Mouse (Mus musculus) layer of hippocampus, postnatal 14 days (tissue): ENCODE measurements at regions not wholly inside any gene's neighbourhood (a gene's known extent, or its start where the extent isn't known, plus 50 kb on each side); places are given as distances from the start of the nearest gene placed in this dataset.

ENCODE experiments used
- DNase-seq, 2 experiments: peaks; one replicate each; pipeline ENCODE4 v3.0.0; 2021 to 2022; ENCODE audit warnings: low spot score in 2 of 2, mixed read lengths in 1 of 2

DNA sequence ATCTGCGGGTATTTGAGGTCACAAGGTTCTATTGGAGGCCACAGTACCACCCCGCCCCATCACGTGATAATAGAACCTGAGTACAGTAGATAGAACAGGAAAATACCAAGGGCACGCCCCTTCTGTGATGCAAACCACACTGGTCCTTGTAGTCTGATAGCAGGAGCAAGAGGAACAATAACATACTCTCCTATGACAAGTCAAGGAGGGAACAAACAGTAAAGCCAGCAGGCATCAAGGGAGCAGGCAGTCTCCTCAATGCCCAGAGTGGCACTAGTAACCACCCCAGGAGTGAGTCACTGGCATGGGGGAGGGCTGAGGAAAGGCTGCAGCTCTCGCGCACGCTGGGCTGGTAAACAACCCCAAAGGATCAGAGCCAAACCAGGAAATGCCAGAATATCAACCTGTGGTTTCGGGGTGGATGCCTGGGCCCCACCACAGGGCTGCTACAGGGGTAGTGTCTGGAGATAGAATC, 150.5 kb upstream of the Tmc1 start:
- DNase-seq = no peak

DNA sequence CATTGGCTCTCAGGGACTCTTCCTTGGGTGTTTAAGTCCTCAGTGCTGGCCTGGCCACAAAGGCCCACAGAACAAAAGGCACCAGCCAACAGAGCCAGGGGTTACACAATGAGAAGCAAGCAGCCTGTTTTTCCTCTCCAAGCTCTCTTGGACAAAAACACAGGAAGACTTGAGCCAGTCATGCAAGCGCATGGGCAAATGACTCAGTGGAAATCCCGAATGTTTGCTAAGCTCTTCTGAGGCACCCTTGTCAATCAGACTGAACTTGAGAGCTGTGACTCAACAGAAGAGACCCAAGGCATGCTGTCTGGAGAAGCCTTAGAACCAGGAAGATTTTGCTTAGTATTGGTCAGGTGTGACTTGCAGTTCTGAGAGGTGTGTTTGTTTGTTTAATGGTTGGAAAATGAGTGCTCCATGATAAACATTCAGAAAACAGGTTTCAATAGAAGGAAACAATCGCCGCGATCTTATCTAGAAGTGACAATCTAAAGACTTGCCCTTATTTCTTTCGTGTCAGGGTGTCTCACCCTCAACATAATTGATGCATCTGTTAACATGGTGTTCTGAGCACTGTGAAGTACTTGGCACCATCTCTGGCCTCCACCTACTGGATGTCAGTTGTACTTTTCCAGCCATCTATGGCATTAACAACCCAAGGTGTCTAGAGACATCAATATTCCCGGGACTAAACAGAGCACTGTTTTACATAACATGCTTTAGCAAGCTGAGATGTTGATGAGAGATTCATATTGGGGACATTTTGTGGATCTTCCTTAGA, 124.0 kb upstream of the Tmc1 start:
- no peak for DNase-seq

DNA sequence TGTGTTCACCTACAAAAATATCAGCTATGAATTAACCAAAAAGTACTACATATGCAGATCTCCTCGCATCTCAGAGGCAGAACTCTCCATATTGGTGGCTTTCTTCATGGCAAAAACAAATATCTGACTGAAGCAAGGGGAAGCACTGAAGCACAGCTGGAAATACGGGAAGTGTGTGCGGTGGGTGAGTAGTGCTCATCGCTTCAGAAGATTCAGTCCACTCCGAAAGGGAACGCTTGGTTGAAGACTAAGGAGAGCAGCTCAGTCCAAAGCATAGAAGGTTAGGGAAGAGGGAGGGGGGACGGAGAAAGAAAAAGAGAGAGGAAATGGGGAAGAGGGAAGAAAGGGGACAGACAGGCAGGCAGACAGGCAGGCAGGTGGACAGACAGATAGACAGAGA, 114.4 kb upstream of the Tmc1 start:
- DNase-seq = no peak

DNA sequence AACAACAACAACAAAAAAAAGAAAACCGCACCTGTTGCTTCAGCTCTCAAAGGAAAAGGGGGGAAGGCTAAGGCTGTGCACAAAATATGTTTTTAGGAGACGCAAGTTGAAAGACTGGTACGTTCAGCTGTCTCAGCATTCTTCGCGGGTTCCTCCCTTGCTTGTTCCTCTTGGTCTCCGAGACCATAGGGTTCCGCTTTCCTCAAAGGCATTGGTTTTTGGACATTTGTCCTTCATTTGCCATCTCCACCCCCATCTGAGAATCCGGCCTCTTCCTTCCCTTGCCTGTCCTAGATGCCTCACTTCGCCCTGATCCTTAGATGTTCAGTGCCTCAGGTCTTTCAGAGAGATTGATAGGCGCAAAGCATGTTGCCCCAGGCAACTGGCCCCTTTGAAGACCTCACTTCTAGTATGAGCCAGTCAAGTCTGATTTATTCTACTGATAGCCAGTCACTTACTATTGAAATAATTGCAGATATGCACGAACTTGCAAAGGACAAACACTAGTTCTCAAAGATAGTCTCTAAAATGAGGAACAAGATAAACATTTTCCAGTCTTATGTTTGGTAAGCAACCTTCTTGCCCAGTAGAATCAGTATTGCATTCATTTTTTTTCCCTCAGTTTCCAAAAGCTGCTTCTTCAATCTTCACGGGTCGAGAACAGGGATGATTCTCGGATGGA, 112.6 kb upstream of the Tmc1 start:
- no peak for DNase-seq

DNA sequence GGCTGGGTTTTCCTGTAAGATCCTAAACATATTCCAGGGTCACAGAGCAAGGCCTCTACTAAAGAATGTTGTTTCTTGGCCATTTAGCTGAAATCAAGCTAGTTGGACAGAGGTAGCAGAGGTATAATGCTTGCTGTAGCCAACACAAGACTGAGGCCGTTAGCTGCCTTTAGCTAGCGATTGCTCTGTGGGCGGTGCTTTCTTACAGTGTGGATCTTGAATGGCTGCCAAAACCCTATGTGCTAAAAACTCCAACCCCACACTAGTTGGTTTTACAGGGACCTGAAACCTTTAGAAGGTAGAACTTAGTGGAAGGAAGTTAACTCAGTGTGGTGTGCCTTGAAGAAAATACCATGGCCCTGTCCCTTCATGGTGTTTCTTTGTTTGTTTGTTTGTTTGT, 110.9 kb upstream of the Tmc1 start:
- no peak for DNase-seq

DNA sequence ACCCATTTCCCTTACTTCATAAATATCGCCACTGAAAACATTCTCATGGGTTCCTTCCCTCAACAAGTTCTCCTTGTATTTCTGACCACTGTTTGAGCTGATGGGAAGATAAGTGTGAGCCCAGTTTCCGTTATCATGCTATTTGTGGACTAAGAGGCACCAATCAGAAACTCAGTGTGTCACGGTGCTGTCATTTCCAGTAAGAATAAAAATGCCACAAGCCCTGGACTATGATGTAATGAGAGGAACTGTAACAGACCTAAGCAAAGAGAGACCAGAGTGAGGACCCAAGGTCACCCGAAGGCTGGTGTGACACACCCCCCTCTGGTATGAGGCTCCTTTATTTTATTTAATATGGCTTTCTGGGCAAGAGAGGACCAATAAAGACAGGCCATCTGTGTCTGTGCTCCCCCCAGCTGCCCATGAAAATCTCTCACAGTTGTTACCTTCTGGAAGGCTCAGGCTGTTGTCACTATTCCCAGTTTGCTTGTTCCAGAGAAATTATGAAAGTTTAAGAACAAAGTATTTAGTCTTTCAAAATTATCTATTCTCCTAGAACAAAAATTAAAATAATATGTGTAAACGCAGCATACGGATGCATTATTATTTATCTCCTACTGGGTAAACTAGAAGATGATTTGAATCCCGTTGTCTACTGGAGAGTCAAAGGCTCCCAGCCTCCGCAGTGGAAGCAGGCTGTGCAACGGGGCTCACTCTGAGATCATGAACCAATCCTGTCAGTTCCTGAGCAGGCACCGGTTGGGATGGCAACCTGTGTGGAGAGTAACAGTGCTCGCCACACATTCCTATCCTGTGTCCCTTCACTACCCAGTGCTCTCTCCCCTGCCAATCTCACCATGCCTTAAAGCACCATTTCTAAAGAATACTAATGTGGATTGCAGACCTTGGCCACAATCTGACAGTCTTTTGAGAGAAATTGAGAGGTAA, 99.9 kb upstream of the Tmc1 start:
- peak; percentile 30 to 56 for DNase-seq

DNA sequence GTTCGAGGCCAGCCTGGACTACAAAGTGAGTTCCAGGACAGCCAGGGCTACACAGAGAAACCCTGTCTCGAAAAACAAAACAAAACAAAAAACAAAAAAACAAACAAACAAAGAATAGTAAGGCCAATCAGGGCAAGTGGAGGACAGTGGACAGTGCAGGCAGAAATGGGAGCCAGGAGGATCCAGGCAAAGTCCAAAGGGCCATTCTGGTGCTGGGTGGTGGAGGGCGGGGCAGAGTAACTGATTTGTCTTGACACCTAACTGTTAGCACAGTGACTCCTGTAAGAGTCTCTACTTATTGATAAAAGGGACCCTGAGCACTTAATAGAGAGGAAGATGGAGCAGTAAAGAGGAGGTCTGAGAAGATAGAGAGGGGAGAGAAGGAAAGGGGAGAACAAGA, 98.8 kb upstream of the Tmc1 start:
- DNase-seq = no peak

DNA sequence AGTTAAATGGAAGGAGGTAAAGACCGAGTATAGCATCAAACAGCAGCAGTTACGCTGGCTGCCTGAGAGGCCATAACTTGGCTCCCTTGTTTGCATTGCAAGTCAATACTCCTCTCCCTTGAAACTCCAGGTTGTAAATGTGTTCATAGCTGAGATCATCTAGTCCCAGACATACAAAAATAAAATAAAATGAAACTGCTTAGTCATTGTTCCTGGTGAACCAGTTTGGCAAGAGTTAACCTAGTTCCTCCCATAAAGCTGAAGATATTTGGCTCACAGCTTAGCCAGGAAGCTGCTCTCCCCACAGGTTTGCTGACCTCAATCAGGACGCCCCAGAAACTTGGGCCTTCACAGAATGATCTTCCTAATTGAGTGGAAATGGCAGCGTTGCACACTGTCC, 97.9 kb upstream of the Tmc1 start:
- no peak for DNase-seq

DNA sequence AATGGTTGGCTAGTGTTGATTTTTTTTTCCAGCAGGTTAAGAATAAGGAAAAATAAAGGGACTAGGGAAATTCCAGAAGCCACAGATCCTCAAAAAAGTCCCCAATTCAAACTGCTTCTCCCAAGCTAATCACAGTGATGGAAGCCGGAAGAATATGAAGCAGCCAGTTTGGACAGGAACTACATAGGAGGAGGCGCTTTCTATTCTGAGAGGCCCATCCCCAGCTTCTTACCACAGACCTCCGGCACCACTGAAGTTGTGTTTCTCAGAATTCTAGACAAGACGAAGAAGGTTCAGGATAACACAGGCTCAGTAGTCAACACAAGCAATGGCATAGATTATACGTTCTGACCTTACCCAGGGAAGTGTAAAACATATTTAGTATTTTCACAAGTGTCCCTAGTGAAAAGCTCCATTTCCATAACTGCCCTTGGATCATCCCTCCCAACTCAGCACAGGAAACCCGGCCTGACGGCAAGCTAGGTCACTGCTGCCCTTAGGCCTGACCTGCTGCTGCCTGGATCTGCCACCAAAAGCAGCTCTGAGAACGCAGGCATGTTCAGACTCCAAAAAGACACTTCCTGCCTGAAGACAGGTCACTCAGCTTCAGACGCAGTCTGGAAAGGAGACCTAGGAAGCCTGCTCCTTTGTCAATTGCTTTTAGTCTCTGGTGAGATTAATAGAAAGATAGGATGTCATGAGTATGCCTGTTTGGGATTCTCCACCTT, 97.2 kb upstream of the Tmc1 start:
- no peak for DNase-seq

DNA sequence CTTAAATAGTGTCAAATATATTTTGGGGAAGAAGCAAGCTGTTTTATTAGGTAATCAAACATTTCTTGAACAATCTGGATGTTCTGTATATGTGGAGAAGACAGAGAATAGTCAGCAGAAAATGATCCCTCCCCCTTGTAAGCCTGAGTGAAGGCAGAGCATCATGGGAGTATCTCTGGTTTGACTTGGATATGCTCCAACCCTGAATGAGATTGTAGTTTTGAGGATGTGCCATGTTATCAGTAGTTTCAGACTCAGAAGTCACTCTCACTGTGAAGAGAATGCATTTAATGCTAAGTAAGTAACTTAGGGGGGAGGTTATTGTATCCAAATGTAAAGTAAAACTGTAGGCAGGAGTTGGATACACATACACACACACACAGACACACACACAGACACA, 95.3 kb upstream of the Tmc1 start:
- DNase-seq = no peak

DNA sequence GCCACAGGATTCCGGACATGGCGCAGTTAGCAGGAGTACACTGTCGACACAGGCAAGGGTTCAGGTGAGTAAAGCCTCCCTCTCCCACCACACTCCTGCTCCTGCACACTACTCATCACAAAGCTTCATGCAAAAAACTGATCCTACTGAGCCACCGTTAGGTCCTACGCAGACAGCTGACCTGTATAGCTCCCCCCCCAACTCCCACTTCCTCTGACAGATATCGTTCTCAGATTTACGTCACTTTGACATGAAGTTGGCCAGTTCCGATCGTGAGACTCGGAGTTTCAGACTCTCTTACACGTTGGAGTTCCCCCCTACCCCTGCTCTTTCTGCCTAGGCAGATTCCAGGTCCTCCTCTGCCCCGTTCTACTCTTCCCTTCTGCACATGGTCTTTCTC, 91.6 kb upstream of the Tmc1 start:
- DNase-seq = no peak

DNA sequence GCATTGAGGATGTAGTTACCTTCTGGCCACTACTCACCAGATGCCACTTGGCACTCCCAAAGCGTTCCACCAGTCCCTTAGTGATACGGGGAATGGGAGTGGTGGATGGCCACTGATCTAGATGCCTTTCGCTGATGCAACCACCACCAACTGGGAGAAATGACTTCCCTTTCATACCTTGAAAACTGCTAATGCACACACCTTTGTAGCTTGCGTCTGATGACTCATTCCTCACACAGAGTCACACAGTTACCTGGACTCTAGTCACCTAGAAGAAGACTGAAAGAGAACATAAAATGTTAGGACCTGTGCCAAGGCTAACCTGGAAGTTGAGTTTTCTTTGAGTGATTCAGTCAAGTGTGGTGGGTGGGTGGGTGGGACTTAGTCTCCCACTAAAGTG, 90.0 kb upstream of the Tmc1 start:
- no peak for DNase-seq

DNA sequence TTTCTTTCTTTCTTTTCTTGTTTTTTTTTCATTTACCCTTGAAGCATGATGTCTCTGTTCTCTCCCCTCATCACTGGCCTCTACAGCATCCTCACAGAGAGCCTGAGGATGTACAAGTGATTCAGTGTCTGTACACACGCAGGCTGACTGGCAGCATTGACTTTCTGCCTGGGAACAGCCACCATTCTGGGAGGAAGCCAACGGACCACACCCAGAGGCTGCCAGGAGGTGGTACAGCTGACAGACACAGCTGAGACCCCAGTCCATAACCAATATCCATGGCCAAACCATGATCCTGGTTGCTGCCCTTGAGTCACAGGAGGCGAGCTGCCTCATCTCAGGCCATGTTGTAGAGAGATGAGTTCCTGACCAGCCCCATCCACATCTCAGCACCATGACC, 88.5 kb upstream of the Tmc1 start:
- no peak for DNase-seq

DNA sequence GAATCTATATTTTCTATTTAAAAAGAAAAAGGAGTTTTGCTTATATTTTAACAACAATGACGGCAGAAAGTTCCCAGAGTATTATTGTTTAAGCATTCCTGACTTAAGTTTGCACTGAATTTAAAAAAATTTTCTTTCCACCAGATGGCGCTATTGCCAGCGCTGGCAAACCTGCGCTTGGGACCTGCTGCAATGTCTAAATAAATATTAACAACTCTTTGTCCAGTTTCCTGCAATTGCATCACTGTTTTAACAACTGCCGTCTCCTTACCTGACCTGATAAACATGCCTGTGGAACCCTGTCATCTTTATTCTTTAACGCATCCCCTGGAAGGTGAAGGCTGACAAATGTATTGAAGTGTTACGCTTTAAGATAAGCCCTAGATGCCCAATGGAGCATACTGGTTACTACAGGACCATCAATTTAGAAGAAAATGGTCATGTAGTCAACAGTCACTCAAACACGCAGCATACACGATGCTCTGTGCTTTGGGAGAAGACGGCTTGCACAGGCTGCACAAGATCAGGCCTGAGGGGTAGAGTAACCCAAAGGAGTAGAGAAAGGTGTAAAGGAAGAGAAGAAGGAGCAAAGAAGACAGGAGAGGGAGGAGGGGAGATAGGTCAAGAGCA, 83.6 kb upstream of the Tmc1 start:
- peak in 1 of 2 experiments; percentile 52 for DNase-seq

DNA sequence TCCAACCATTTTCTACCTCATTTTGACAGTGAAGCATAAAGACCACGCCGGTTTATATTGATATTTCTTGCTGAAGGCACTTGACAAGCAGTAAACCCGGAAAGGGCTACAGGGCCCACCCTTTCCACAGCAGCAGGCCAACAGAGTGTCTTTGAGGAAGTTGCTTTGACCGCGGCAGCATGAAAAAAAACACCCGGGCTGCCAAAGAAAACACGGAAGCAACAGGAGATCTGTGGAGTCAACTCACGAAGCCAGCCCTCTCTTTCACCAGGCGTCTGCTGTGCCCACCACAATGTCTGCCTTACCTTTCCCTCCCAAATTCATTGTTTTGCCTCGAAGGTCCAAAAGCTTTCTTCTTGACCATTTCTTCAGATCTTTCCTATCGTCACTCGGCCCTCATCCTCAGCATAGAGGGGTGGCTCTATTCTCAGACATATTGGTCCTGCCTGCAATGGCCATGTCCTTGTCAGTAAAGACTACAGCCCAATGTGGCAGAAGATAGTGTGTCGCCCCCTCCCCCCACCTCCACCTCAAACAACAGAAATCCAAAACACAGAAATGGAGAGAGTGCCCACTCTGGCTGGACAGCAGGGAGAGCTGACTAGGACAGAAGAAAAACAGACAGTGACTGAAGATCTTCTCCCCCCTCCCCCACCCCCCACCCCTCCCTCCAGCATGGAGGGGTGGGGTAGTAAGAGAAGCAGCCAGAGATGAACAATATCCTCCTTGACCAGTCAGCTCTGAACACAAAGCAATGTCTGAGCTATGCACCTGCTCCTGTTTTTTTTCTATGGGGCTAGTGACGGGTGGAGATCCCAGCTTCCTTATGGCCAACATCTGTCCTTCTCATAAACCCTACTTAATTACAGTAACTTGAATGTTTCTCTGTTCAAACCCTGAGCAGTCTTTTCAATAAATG, 82.8 kb upstream of the Tmc1 start:
- DNase-seq = peak; percentile 21 to 42

DNA sequence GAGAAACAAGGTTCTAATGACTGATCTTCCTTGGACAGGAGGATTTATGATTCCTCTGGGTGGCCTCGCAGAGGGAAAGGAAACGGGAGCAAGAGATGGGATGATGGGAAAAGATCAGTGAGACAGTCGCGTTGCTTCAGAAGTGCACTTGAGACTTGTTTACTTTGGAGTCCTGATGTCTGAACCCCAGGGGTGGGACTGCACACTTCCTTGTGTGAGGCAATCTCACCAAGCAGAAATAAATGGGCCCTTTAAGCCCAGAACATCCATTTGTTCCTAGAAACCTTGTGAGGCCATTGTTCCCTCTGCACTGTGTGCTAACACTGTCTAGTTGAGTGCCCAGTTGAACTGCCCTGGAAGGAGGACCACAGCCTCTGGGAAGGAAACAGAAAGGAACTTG, 81.5 kb upstream of the Tmc1 start:
- no peak for DNase-seq

DNA sequence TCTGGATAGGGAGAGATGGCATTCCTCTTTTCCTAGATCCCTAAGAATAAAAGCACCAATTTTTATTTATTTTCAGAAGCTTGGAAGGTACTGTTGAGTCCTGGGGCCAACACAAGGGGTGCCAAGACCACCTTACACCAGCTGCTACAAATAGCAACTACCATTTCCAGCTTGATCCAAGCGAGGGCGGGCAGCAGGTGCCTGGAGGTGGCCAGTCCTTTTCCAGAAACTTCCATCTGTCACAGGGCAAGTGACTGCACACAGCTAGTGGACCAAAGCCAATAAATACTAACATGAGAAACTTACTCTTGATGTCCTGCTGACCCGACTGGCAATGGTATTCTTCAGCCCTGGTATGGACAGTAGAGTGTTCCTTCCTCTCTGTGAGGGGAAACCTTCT, 80.0 kb upstream of the Tmc1 start:
- DNase-seq = no peak

DNA sequence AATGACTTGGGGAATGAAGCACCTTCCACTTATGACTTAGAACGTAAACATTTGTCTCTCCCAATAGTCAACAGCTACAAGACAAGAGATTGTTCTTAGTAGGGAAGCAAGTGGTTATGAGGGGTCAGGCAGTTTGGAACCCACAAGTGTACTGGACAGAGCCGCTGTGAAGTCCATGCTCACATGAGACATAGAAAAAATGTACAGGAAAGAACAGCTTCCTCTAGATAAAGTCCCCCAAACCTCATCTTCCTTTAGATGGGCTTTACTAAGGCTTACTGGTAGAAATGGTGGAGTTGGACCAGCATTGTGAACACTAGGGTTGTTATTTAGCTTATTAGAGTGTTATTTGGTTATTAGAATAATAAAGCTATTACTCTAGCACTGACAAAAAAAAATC, 78.6 kb upstream of the Tmc1 start:
- no peak for DNase-seq

DNA sequence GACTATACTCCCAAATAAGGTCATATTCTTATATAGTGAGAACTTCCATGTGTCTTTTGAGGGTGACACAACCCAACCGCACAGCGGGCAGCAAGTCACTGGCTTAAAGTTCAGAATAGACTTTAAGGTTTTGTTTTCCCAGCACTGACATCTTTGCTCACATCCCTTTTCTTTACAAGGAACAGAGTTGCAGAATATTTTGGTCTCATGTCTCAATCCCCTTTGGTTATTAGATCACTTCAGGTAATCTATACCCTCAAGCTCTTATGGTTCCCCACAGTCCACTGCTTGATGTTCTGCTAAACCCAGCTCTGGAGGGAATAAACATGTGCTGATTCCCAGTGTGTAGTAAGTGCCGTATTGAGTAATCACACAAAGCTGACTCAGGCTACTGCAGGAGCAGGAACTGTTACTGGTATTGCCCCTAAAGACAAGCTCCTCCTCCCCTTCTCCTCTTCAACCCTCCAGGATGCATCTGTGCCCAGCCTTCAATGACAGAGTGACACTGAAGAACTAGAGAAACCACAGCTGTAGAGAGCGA, 77.8 kb upstream of the Tmc1 start:
- DNase-seq = no peak
